ENCODE assay signal across 14 mouse cellular contexts in genomic region chr1:186347413-186348147, GRCm38 (mm10).
A peak's percentile ranks its signal among the peaks of the same experiment; 100 is the strongest.
DNase-seq lines count a peak whose midpoint lies in the region; ATAC-seq and TF ChIP-seq lines count a peak whose summit lies in the region.
"Had no signal": no experiment of that assay in that cellular context is flagged by ENCODE, and none has a peak within 500 bp of the region (broad histone marks: within the 10 kb centered on the region; RNA-seq: fewer than 3 reads in every experiment).

No protein-coding gene starts in this region.

- H3K4me3 ChIP-seq in liver, embryonic 12.5 days, result no peak overlapping the region
- no peak overlapping the region for H3K4me3 ChIP-seq in heart, embryonic 13.5 days
- no peak overlapping the region for H3K4me3 ChIP-seq in kidney, adult 2 months (ENCODE audit: insufficient read depth, low read depth, low read length)
- no peak overlapping the region for H3K4me3 ChIP-seq in intestine, postnatal 0 days (ENCODE audit: low read depth, low read length)
- H3K4me3 ChIP-seq: lung, embryonic 15.5 days; neural tube, embryonic 15.5 days had no signal

- H3K27ac ChIP-seq in liver, embryonic 12.5 days, result no peak overlapping the region
- H3K27ac ChIP-seq in heart, embryonic 13.5 days (replicated peaks), result peak overlapping the region; percentile 65
- no peak overlapping the region for H3K27ac ChIP-seq in kidney, adult 2 months (ENCODE audit: insufficient read depth, low read depth, low read length)
- no peak overlapping the region for H3K27ac ChIP-seq in intestine, postnatal 0 days (ENCODE audit: low read depth, low read length)
- H3K27ac ChIP-seq: lung, embryonic 15.5 days; neural tube, embryonic 15.5 days had no signal

- H3K9ac ChIP-seq in liver, embryonic 12.5 days, result no peak overlapping the region
- H3K9ac ChIP-seq in heart, embryonic 13.5 days, result peak overlapping the region; percentile 28; the same call in 1 of the 2 replicates
- no peak overlapping the region for H3K9ac ChIP-seq in intestine, postnatal 0 days (ENCODE audit: low read depth, low read length)
- H3K9ac ChIP-seq: lung, embryonic 15.5 days; neural tube, embryonic 15.5 days had no signal

- H3K36me3 ChIP-seq in liver, embryonic 12.5 days, result no peaks in the 10 kb centered on the region
- no peaks in the 10 kb centered on the region for H3K36me3 ChIP-seq in heart, embryonic 13.5 days
- H3K36me3 ChIP-seq in kidney, adult 2 months (ENCODE audit: control insufficient read depth, insufficient read depth, low read length), result no peaks in the 10 kb centered on the region
- no peaks in the 10 kb centered on the region for H3K36me3 ChIP-seq in intestine, postnatal 0 days (ENCODE audit: control insufficient read depth, insufficient read depth)
- H3K36me3 ChIP-seq: lung, embryonic 15.5 days; neural tube, embryonic 15.5 days had no signal

- no peaks in the 10 kb centered on the region for H3K27me3 ChIP-seq in liver, embryonic 12.5 days (replicated peaks)
- 0 out of 2 replicates have a peak, but pooled peaks cover 3% of the 10 kb centered on the region for H3K27me3 ChIP-seq in heart, embryonic 13.5 days (replicated peaks)
- H3K27me3 ChIP-seq in kidney, adult 2 months (replicated peaks; ENCODE audit: control insufficient read depth, insufficient read depth, low read length), result no peaks in the 10 kb centered on the region
- H3K27me3 ChIP-seq in intestine, postnatal 0 days (replicated peaks; ENCODE audit: control insufficient read depth, insufficient read depth, low read length), result no peaks in the 10 kb centered on the region
- H3K27me3 ChIP-seq: CH12.LX; lung, embryonic 15.5 days; neural tube, embryonic 15.5 days had no signal

- no peaks in the 10 kb centered on the region for H3K4me1 ChIP-seq in liver, embryonic 12.5 days
- peaks cover 29% of the 10 kb centered on the region for H3K4me1 ChIP-seq in heart, embryonic 13.5 days
- H3K4me1 ChIP-seq in kidney, adult 2 months (ENCODE audit: control insufficient read depth, insufficient read depth, low read length), result no peaks in the 10 kb centered on the region
- H3K4me1 ChIP-seq in intestine, postnatal 0 days (replicated peaks; ENCODE audit: control insufficient read depth, insufficient read depth, low read length), result no peaks in the 10 kb centered on the region
- H3K4me1 ChIP-seq: neural tube, embryonic 15.5 days had no signal

- no peaks in the 10 kb centered on the region for H3K9me3 ChIP-seq in liver, embryonic 12.5 days (replicated peaks)
- peaks cover 6% of the 10 kb centered on the region for H3K9me3 ChIP-seq in heart, embryonic 13.5 days
- no peaks in the 10 kb centered on the region for H3K9me3 ChIP-seq in intestine, postnatal 0 days (ENCODE audit: control insufficient read depth)
- H3K9me3 ChIP-seq: lung, embryonic 15.5 days; neural tube, embryonic 15.5 days had no signal

- no peak for ATAC-seq in liver, embryonic 12.5 days
- ATAC-seq in heart, embryonic 13.5 days (ENCODE audit: extremely low read depth, insufficient number of reproducible peaks, low FRiP score, low TSS enrichment), result no peak
- ATAC-seq in intestine, postnatal 0 days, result no peak
- ATAC-seq: midbrain, embryonic 16.5 days had no signal

- 63% methylated on average over 14 of the region's 14 CpGs for WGBS in liver, embryonic 12.5 days (ENCODE audit: insufficient replicate concordance)
- WGBS in heart, embryonic 13.5 days, result 45% methylated on average over 14 of the region's 14 CpGs
- WGBS in kidney, adult 2 months, result 40% methylated on average over 14 of the region's 14 CpGs
- 71% methylated on average over 14 of the region's 14 CpGs for WGBS in intestine, postnatal 0 days

- no peak overlapping the region for H3K4me2 ChIP-seq in liver, embryonic 12.5 days
- no peak overlapping the region for H3K4me2 ChIP-seq in heart, embryonic 13.5 days
- H3K4me2 ChIP-seq in intestine, postnatal 0 days (replicated peaks; ENCODE audit: low read depth), result no peak overlapping the region
- H3K4me2 ChIP-seq: lung, embryonic 15.5 days; neural tube, embryonic 15.5 days had no signal

- peak; percentile 5 for DNase-seq in liver
- peak; percentile 37 for DNase-seq in kidney, adult 2 months
- DNase-seq in lung, postnatal 10 days, result peak; percentile 21
- DNase-seq in adrenal gland, postnatal 4 days (ENCODE audit: low spot score in 2 of 2), result no peak
- DNase-seq: cerebellum, adult 11 months; right cerebral cortex, postnatal 14 days; thymus, postnatal 36 days had no signal

- TF ChIP-seq POLR2A in kidney, adult 2 months (IDR thresholded peaks at IDR 0.05; ENCODE audit: low read depth, low read length), result no peak

- no peak for TF ChIP-seq CTCF in kidney, adult 2 months (conservative IDR thresholded peaks at IDR 0.05; ENCODE audit: insufficient read depth, insufficient read length, low read depth, low read length)
- no peak for TF ChIP-seq CTCF in intestine, postnatal 0 days (IDR thresholded peaks at IDR 0.05; ENCODE audit: low read depth)

Comparison
In these comparisons a context has a peak if more than half of its experiments do, and no peak if none do; other contexts are left out.
1. DNase-seq: peak in liver (single experiment), kidney, adult 2 months (single experiment) and lung, postnatal 10 days (single experiment); none in adrenal gland, postnatal 4 days (0 of 2).